Mouse (Mus musculus) erythroblast, embryonic 14.5 days (primary cell): ENCODE measurements around the gene Naa15. TPM values are rescaled to one million over a fixed set of nuclear protein-coding genes. Genes with fewer than 3 reads are reported as not detected.

Experiments
- H3K27me3 ChIP-seq: 2 replicates; pipeline ENCODE4 v1.6.1; 2012; ENCODE audit warnings: inconsistent platforms; ENCODE audit not compliant: control insufficient read depth
- H3K36me3 ChIP-seq: 2 replicates; pipeline ENCODE4 v1.6.1; 2012; ENCODE audit warnings: mild to moderate bottlenecking, inconsistent platforms; ENCODE audit not compliant: control insufficient read depth
- H3K4me1 ChIP-seq: 2 replicates; pipeline ENCODE4 v1.6.1; 2012; ENCODE audit warnings: inconsistent platforms; ENCODE audit not compliant: control insufficient read depth
- H3K4me3 ChIP-seq: replicated peaks from 2 replicates; pipeline ENCODE3; 2012; ENCODE audit warnings: moderate library complexity, mild to moderate bottlenecking, inconsistent platforms
- H3K9me3 ChIP-seq: 2 replicates; pipeline ENCODE4 v1.6.1; 2012; ENCODE audit warnings: low read length, inconsistent platforms, mixed read lengths; ENCODE audit not compliant: control insufficient read depth
- GATA1 ChIP-seq: IDR thresholded peaks from 2 replicates; pipeline ENCODE4 v1.6.1; 2012; ENCODE audit warnings: low read length, inconsistent platforms, mixed read lengths
- TAL1 ChIP-seq: IDR thresholded peaks from 3 replicates; pipeline ENCODE4 v1.6.1; 2012; ENCODE audit warnings: low read length, inconsistent platforms, mixed read lengths
- polyA plus RNA-seq: library from polyadenylated mRNA; stranded (reverse); fragments of >175 nt; gene quantifications from 2 replicates; pipeline ENCODE4 v1.2.3, GENCODE M21; 2012

Gene Naa15
- polyA plus RNA-seq, 1 experiment: 1.2 TPM

DNA sequence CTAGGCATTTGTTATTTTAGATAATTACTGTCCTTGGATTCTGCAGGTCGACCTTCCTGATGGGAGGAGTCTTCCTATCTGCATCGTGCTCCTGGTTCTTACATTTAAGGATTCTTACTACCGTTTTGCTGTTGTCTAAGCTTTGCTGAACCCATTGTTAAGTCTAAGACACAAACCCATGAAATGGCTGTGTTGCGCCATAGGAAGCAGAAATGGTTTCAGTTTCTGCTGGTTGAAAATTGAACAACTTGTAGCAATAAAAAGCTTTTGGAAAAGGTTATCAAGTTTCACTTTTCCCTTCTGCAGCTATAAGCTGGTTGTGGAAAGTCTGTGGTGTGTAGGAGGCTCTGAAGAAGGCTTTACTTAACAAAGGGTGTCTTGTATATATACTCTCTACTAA, 60.8 kb downstream of the Naa15 start:
- Histone ChIP-seq H3K4me3 (no peak overlapping the region), H3K9me3 (no peaks in the 10 kb centered on the region), H3K27me3 (no peaks in the 10 kb centered on the region), H3K4me1 (no peaks in the 10 kb centered on the region), H3K36me3 (peaks cover 57% of the 10 kb centered on the region)
- TF ChIP-seq TAL1 (no peak), GATA1 (no peak)

DNA sequence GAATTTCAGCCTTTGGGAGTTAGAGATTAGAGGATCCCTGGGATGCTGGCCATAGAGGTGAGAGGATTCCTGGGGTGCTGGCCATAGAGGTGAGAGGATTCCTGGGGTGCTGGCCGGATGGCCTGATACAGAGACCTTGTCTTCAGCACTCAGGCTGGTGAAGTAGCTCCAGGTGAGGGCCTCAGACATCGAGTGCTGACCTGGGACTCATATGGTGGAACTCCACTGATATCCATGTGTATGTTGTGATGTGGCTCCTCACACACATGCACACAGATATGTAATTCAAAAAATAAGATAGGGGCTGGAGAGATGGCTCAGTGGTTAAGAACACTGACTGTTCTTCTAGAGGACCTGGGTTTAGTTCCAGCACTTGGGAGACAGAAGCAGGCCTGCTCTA, 64.9 kb downstream of the Naa15 start:
- H3K4me3 ChIP-seq: no peak overlapping the region
- H3K4me1 ChIP-seq: peaks cover 19% of the 10 kb centered on the region
- TF ChIP-seq TAL1 (no peak), GATA1 (no peak)
- H3K36me3 ChIP-seq: peaks cover 16% of the 10 kb centered on the region
- no peaks in the 10 kb centered on the region for H3K9me3 ChIP-seq
- H3K27me3 ChIP-seq: no peaks in the 10 kb centered on the region

DNA sequence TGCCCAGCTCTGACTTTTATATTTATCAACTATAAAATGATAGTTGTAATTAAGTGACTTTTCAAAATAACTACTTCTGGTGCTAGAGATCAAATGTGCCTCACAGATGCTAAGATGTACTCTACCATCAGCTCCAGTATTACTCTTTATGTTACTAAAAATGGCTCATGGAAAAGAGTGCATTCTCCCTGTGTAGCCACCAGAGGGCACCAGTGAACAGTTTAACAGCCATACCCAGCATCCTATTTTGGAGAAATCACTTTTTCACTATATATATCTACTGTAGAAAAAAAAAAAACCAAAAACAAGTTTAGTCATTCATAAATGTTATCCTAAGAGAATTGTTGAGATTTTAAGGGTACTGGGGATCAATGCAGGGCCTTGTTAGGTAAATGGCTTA, 66.1 kb downstream of the Naa15 start:
- H3K9me3 ChIP-seq: no peaks in the 10 kb centered on the region
- TF ChIP-seq TAL1 (no peak), GATA1 (no peak)
- H3K4me3 ChIP-seq: no peak overlapping the region
- H3K36me3 ChIP-seq: peaks cover 6% of the 10 kb centered on the region
- H3K27me3 ChIP-seq: no peaks in the 10 kb centered on the region
- peaks cover 24% of the 10 kb centered on the region for H3K4me1 ChIP-seq

DNA sequence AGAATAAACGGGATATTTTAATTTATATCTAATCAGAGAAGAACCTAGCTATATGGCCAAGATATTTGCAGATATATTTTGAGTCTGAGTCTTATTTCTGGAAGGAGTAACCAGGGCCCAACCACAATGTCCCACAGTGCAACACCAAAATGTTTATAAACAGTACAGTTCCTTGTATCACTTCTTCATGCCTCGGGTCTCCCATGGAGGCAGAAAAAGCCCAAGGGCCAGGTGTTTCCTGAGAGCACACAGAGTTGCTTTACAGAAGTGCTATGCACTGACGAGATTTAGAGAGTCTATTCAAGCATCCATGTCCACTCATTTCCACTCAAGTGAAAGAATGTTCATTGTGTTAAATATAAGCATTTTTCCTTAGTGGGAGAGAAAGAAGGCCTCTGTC, 66.9 kb downstream of the Naa15 start:
- TF ChIP-seq GATA1: no peak
- no peak for TF ChIP-seq TAL1
- Histone ChIP-seq H3K27me3 (no peaks in the 10 kb centered on the region), H3K36me3 (no peaks in the 10 kb centered on the region; the same call in 1 of the 2 replicates), H3K9me3 (no peaks in the 10 kb centered on the region), H3K4me1 (peaks cover 28% of the 10 kb centered on the region), H3K4me3 (no peak overlapping the region)

DNA sequence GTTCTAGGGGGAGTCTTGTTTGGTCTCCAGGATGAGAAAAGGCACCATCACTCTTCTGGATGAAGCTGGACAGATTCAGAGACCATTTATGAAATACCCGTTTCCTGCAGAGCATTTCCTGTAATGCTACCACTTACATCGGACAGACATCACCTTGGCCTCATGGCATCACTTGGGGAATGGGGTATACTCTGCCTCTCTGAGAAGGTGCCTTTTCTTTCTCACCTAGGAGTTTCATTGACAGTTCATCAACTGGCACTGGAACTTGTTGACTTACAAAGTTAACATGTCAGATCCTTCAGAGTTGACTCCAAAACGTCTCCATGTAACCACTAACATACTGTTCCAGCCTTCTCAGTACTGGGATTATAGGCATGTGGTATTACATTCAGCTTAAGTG, 67.8 kb downstream of the Naa15 start:
- TF ChIP-seq TAL1 (no peak), GATA1 (no peak)
- no peaks in the 10 kb centered on the region for H3K9me3 ChIP-seq
- no peaks in the 10 kb centered on the region for H3K27me3 ChIP-seq
- no peaks in the 10 kb centered on the region; the same call in 1 of the 2 replicates for H3K36me3 ChIP-seq
- H3K4me3 ChIP-seq: peak overlapping the region; percentile 77
- peaks cover 28% of the 10 kb centered on the region for H3K4me1 ChIP-seq

DNA sequence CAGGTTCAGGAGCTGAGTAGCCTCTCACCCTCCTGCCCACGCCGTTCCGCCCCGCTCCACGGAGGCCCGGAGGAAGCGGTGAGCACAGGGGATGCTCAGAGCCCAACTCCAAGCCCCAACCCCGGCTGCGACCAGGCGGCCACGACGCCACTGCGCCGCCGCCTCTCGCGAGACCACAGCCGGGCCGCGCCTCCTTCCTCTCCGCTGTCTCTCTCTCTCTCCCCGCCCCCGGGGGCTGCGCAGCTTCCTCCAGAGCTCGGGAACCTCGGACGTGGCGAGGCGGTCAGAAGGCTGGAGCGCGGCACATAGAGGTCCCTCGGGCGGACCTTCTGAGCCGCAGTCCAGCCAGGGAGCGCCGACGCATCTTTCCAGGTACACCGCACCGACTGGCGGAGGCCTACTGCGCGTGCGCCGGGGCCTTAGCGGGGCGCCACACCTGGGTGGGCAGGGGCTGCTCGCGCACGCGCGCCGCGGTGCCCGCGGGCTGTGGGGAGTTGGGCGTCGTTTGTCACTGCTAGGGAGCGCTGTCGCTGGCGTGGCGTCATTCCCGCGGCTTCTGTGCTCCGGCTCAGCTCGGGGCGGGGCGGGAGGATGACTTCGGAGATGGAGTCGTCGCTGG, 68.9 kb downstream of the Naa15 start, which contains the start of gene Rab33b:
TSS of gene Rab33b (plus strand) at position 180 of the 619 bp plus-strand sequence.
- TF ChIP-seq GATA1 (no peak), TAL1 (no peak)
- H3K4me1 ChIP-seq: peaks cover 28% of the 10 kb centered on the region
- H3K4me3 ChIP-seq: peak within 1 kb of the TSS; percentile 77
- H3K9me3 ChIP-seq: no peaks in the 10 kb centered on the region
- H3K27me3 ChIP-seq: no peaks in the 10 kb centered on the region
- no peaks in the 10 kb centered on the region; the same call in 1 of the 2 replicates for H3K36me3 ChIP-seq

DNA sequence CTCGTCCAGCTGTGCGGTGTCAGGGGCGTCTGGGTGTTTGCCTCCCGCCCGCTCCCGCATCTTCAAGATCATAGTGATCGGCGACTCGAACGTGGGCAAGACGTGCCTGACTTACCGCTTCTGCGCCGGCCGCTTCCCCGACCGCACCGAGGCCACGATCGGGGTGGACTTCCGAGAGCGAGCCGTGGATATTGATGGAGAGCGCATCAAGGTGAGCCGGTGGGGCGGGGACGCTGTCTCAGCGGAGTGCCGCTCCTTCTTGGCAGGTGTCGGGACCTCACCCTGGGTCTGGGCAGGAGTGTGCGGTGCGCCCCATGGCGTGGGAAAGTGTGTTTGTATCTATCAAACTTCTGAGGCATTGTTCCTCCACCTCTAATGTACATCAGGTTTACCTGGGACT, 69.4 kb downstream of the Naa15 start:
- Histone ChIP-seq H3K4me3 (peak overlapping the region; percentile 77), H3K36me3 (no peaks in the 10 kb centered on the region; the same call in 1 of the 2 replicates), H3K4me1 (peaks cover 28% of the 10 kb centered on the region), H3K9me3 (no peaks in the 10 kb centered on the region), H3K27me3 (no peaks in the 10 kb centered on the region)
- TF ChIP-seq TAL1 (no peak), GATA1 (no peak)

DNA sequence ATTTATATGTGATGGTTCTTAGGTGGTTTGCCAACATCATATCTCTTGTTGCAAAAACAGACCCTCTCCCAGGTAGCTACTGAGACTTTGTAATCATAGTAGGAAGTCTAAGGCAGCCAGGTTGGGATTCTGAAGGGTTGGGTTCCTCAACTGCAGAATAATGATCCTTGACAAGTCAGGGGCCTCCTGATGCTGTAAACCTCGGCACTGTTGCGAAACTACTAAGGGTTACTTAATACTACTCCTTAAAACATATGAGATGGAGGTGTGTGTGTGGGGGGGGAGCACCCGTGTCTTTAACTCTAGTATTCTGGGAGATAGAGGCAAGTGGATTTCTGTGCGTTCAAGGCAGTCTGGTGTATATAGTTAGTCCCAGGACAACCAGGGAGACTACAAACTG, 70.4 kb downstream of the Naa15 start:
- no peaks in the 10 kb centered on the region; the same call in 1 of the 2 replicates for H3K36me3 ChIP-seq
- H3K4me3 ChIP-seq: no peak overlapping the region
- TF ChIP-seq TAL1: no peak
- TF ChIP-seq GATA1: no peak
- peaks cover 28% of the 10 kb centered on the region for H3K4me1 ChIP-seq
- no peaks in the 10 kb centered on the region for H3K9me3 ChIP-seq
- no peaks in the 10 kb centered on the region for H3K27me3 ChIP-seq

DNA sequence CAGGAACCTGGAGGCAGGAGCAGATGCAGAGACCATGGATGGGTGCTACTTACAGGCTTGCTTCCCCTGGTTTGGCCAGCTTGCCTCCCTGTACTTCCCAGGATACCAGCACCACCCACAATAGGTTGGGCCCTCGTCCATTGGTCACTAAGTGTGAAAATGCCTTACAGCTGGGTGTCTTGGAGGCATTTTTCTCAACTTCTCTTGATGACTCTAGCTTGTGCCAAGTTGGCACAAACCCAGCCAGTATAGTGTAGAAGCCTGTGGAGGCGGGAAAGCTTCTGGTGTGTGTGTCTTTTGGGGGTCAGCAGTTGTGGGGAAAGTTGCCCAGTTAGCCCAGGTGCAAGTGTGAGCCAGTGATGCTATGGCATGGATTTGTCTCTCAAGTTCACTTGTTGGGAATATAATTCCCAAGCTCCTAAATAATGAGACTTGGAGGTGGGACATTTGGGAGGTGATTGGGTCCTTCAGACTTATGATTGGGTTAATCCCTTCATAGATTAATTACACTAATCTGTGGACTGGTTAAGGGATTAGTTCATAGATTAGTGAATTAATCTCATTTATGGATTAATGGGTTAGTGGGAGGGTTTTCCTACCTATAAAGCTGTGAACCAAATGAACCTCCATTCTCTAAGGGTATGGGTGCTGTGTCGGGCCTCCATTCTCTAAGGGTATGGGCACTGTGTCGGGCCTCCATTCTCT, 71.7 kb downstream of the Naa15 start:
- TF ChIP-seq GATA1: no peak
- no peak for TF ChIP-seq TAL1
- Histone ChIP-seq H3K4me3 (no peak overlapping the region), H3K4me1 (peaks cover 28% of the 10 kb centered on the region), H3K36me3 (no peaks in the 10 kb centered on the region; the same call in 1 of the 2 replicates), H3K27me3 (no peaks in the 10 kb centered on the region), H3K9me3 (no peaks in the 10 kb centered on the region)
